Comparison of ENCODE assay signal across 20 mouse cellular contexts in genomic region chr5:107966156-107966555, GRCm38 (mm10). TPM values are rescaled to one million over a fixed set of nuclear protein-coding genes. Genes with fewer than 3 reads are reported as not detected.
DNase-seq lines count a peak whose midpoint lies in the region; ATAC-seq and TF ChIP-seq lines count a peak whose summit lies in the region.
"Had no signal": no experiment of that assay in that cellular context is flagged by ENCODE, and none has a peak within 500 bp of the region (broad histone marks: within the 10 kb centered on the region; RNA-seq: fewer than 3 reads in every experiment).

No protein-coding gene starts in this region.

- H3K4me2 ChIP-seq in lung, postnatal 0 days (replicated peaks; ENCODE audit: low read depth, low read length), result no peak overlapping the region
- H3K4me2 ChIP-seq in liver, embryonic 11.5 days, result peak overlapping the region; percentile 48
- H3K4me2 ChIP-seq: embryonic facial prominence, embryonic 15.5 days; heart, embryonic 13.5 days; neural tube, embryonic 13.5 days; stomach, embryonic 15.5 days had no signal

- no peaks in the 10 kb centered on the region for H3K9me3 ChIP-seq in lung, postnatal 0 days (ENCODE audit: low read length)
- no peaks in the 10 kb centered on the region for H3K9me3 ChIP-seq in liver, embryonic 11.5 days (ENCODE audit: control insufficient read depth, low read length)
- H3K9me3 ChIP-seq: embryonic facial prominence, embryonic 15.5 days; heart, embryonic 13.5 days; neural tube, embryonic 13.5 days; stomach, embryonic 15.5 days had no signal

- WGBS in lung, postnatal 0 days, result 34% methylated on average over 3 of the region's 3 CpGs
- WGBS in liver, embryonic 11.5 days, result 35% methylated on average over 3 of the region's 3 CpGs

- no peaks in the 10 kb centered on the region for H3K36me3 ChIP-seq in lung, postnatal 0 days (ENCODE audit: insufficient read depth, low read length)
- no peaks in the 10 kb centered on the region for H3K36me3 ChIP-seq in liver, embryonic 11.5 days (ENCODE audit: control insufficient read depth, insufficient read depth, low read length)
- H3K36me3 ChIP-seq: embryonic facial prominence, embryonic 15.5 days; heart, embryonic 13.5 days; neural tube, embryonic 13.5 days; stomach, embryonic 15.5 days had no signal

- no peaks in the 10 kb centered on the region for H3K27me3 ChIP-seq in lung, postnatal 0 days (replicated peaks; ENCODE audit: insufficient read depth, low read length)
- no peaks in the 10 kb centered on the region for H3K27me3 ChIP-seq in liver, embryonic 11.5 days (replicated peaks; ENCODE audit: control insufficient read depth, insufficient read depth, low read length)
- H3K27me3 ChIP-seq: embryonic facial prominence, embryonic 15.5 days; heart, embryonic 13.5 days; neural tube, embryonic 13.5 days; stomach, embryonic 15.5 days had no signal

- no peak overlapping the region for H3K9ac ChIP-seq in lung, postnatal 0 days (replicated peaks; ENCODE audit: low read depth)
- no peak overlapping the region for H3K9ac ChIP-seq in liver, embryonic 11.5 days (ENCODE audit: low read depth, low read length)
- H3K9ac ChIP-seq: embryonic facial prominence, embryonic 15.5 days; forebrain, postnatal 0 days; heart, embryonic 13.5 days; neural tube, embryonic 13.5 days; stomach, embryonic 15.5 days had no signal

- H3K4me3 ChIP-seq in lung, postnatal 0 days (ENCODE audit: low read depth, low read length), result no peak overlapping the region
- no peak overlapping the region for H3K4me3 ChIP-seq in liver, embryonic 11.5 days (ENCODE audit: low read depth, low read length)
- H3K4me3 ChIP-seq: embryonic facial prominence, embryonic 15.5 days; heart, embryonic 13.5 days; neural tube, embryonic 13.5 days; stomach, embryonic 15.5 days had no signal

- peaks cover 8% of the 10 kb centered on the region; the same call in 1 of the 2 replicates for H3K4me1 ChIP-seq in lung, postnatal 0 days (ENCODE audit: insufficient read depth, low read depth, low read length)
- peaks cover 46% of the 10 kb centered on the region for H3K4me1 ChIP-seq in liver, embryonic 11.5 days (replicated peaks; ENCODE audit: control insufficient read depth, insufficient read depth, low read length)

- H3K27ac ChIP-seq in lung, postnatal 0 days (ENCODE audit: low read length), result no peak overlapping the region
- H3K27ac ChIP-seq in liver, embryonic 11.5 days (ENCODE audit: low read depth, low read length), result peak overlapping the region; percentile 52; the same call in 1 of the 2 replicates
- H3K27ac ChIP-seq: embryonic facial prominence, embryonic 15.5 days; heart, embryonic 13.5 days; kidney, postnatal 0 days; neural tube, embryonic 13.5 days; stomach, embryonic 15.5 days had no signal

- intact Hi-C loops in left cerebral cortex, postnatal 36 days (cut with DNase I), result no loop called here
- intact Hi-C loops in left cerebral cortex, postnatal 4 days (cut with DNase I), result no loop called here

- TF ChIP-seq EP300 in lung, postnatal 0 days (IDR thresholded peaks at IDR 0.05), result no peak

- ATAC-seq in lung, postnatal 0 days, result no peak
- no peak for ATAC-seq in liver, embryonic 11.5 days (replicated peaks; ENCODE audit: low FRiP score)
- ATAC-seq: forebrain, postnatal 0 days; midbrain, embryonic 16.5 days had no signal

- peak; percentile 31 for DNase-seq in lung, postnatal 0 days (ENCODE audit: low spot score)
- no peak for DNase-seq in lung, postnatal 14 days
- DNase-seq in adipocyte (ENCODE audit: low spot score), result peak; percentile 56
- DNase-seq in liver, embryonic 11.5 days (ENCODE audit: low spot score), result no peak
- peak; percentile 42 for DNase-seq in skeletal muscle tissue, adult 2 months (ENCODE audit: low read depth, low spot score)
- DNase-seq in left cerebral cortex, postnatal 36 days (ENCODE audit: low spot score in 2 of 2), result no peak
- no peak for DNase-seq in layer of hippocampus, adult 9-10 months (ENCODE audit: low spot score)
- no peak for DNase-seq in left cerebral cortex, postnatal 4 days
- DNase-seq: cerebellum, adult 2 months; forebrain, postnatal 0 days; gastrocnemius, postnatal 36 days; layer of hippocampus, adult 9-11 months; lung, adult 18-20 months; right cerebral cortex, postnatal 4 days had no signal

- TF ChIP-seq CTCF in lung, postnatal 0 days (IDR thresholded peaks at IDR 0.05), result no peak

RNA-seq across cellular contexts. Expression of gene Fam69a, which starts 20.7 kb away (rescaled TPM):
- polyA plus RNA-seq in lung, postnatal 0 days (2015; fragmentation: Nextera tagmentation; extraction: Ambion mirVana), result 29.4 and 33.9 TPM in 2 replicates
- 19.5 and 20.6 TPM in 2 replicates for polyA plus RNA-seq in liver, embryonic 11.5 days (2014; fragmentation: Nextera tagmentation; extraction: Ambion mirVana)
- total RNA-seq in left cerebral cortex, postnatal 36 days (2021), result 10 to 100 TPM; 26.2 to 33.0 TPM
- total RNA-seq in left cerebral cortex, postnatal 4 days (2021), result 10 to 100 TPM; 36.3 to 37.9 TPM

Comparison
In these comparisons a context has a peak if more than half of its experiments do, and no peak if none do; other contexts are left out.
1. DNase-seq: peak in lung, postnatal 0 days (single experiment), adipocyte (single experiment) and skeletal muscle tissue, adult 2 months (single experiment); none in lung, postnatal 14 days (single experiment), liver, embryonic 11.5 days (single experiment), left cerebral cortex, postnatal 36 days (0 of 2), layer of hippocampus, adult 9-10 months (single experiment) and left cerebral cortex, postnatal 4 days (single experiment).